Mouse (Mus musculus) cerebellum, postnatal 14 days (tissue): Measurements from ENCODE around the gene Sarnp.

Experiments used
- DNase-seq, 2 experiments: peaks; one replicate each; pipeline ENCODE4 v3.0.0; 2021; ENCODE audit warnings: mixed read lengths in 2 of 2

Sarnp gene

GRCm38 (mm10) chr10:128917400-128917799 lies 100.3 kb downstream of the Sarnp start:
- DNase-seq: no peak

- DNase-seq: peak; percentile 98 to 99
Observed at GRCm38 (mm10) chr10:128918246-128918645, 101.1 kb downstream of the Sarnp start.

GRCm38 (mm10) chr10:128919203-128919631 lies 102.1 kb downstream of the Sarnp start:
- DNase-seq: peak; percentile 71 to 73

- DNase-seq: no peak
Observed at GRCm38 (mm10) chr10:128919966-128920365, 102.8 kb downstream of the Sarnp start.

- no peak for DNase-seq
Observed at GRCm38 (mm10) chr10:128920736-128921161, 103.6 kb downstream of the Sarnp start.

- no peak for DNase-seq
Observed at GRCm38 (mm10) chr10:128921251-128921650, 104.1 kb downstream of the Sarnp start.

GRCm38 (mm10) chr10:128921883-128922821 lies 105.0 kb downstream of the Sarnp start:
- DNase-seq: peak in 1 of 2 experiments; percentile 44

- no peak for DNase-seq
Observed at GRCm38 (mm10) chr10:128922822-128923012, 105.6 kb downstream of the Sarnp start, which contains the start of gene Rdh5. TSS of gene Rdh5 (minus strand) at chr10:128922888.

GRCm38 (mm10) chr10:128923013-128923691 lies 106.0 kb downstream of the Sarnp start:
- peak; percentile 93 to 96 for DNase-seq

GRCm38 (mm10) chr10:128923935-128924334 lies 106.8 kb downstream of the Sarnp start, which contains the start of gene Bloc1s1:
TSS of gene Bloc1s1 (minus strand) at chr10:128924035.
- no peak for DNase-seq
